In the genomic region with DNA sequence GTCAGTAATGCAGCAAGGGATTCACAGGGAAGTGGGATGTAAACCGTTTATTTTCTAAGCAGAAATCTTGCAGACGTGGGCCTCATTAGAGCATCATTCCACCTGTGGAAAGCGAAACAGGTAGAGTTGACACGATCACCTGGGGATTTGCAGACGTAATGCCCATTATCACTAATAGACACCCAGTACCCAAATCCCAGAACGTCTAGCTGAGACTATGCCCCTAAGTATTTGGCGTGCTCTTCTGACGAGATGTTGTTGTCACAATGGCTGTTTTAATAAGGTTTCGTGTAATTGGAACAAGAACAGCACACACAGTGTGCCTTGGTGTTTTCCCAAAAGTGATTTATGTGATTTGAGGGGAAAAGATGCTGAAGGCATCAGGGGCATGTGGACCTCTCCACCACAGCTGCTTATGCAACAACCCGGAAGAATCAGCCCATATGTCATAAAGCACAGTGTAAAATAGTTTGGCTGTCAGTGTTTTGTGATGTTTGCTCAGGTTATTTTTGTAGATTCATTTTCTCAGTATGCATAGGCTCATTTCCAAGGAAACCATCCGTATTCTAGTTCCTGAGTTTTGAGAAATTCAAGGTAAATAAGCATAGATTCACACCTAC, we compare ENCODE assay signal across 22 mouse cellular contexts. TPM values are rescaled to one million over a fixed set of nuclear protein-coding genes. Genes with fewer than 3 reads are reported as not detected.
A peak's percentile ranks its signal among the peaks of the same experiment; 100 is the strongest.
DNase-seq lines count a peak whose midpoint lies in the region; ATAC-seq lines count a peak whose summit lies in the region.
"Had no signal": no experiment of that assay in that cellular context is flagged by ENCODE, and none has a peak within 500 bp of the region (broad histone marks: within the 10 kb centered on the region; RNA-seq: fewer than 3 reads in every experiment).

No protein-coding gene starts in this region.

- peak; percentile 48; the same call in 1 of the 2 replicates for ATAC-seq in hindbrain, embryonic 16.5 days
- no peak for ATAC-seq in hindbrain, embryonic 13.5 days (ENCODE audit: low FRiP score)
- no peak for ATAC-seq in midbrain, embryonic 11.5 days (ENCODE audit: low FRiP score)
- no peak for ATAC-seq in midbrain, embryonic 13.5 days
- ATAC-seq in inflammation-experienced regulatory T-cells, adult 6 months: no peak
- ATAC-seq: activated CD4-positive, CD25-positive, alpha-beta regulatory T cell, adult 4 months had no signal

- no peaks in the 10 kb centered on the region for H3K9me3 ChIP-seq in hindbrain, embryonic 16.5 days (ENCODE audit: control insufficient read depth, low read length)
- H3K9me3 ChIP-seq in hindbrain, embryonic 13.5 days: no peaks in the 10 kb centered on the region
- no peaks in the 10 kb centered on the region for H3K9me3 ChIP-seq in midbrain, embryonic 11.5 days (ENCODE audit: control insufficient read depth, low read length)
- no peaks in the 10 kb centered on the region for H3K9me3 ChIP-seq in midbrain, embryonic 13.5 days
- H3K9me3 ChIP-seq: forebrain, embryonic 10.5 days; limb, embryonic 13.5 days; neural tube, embryonic 15.5 days had no signal

- no peak overlapping the region for H3K4me2 ChIP-seq in hindbrain, embryonic 16.5 days (ENCODE audit: low read length)
- H3K4me2 ChIP-seq in hindbrain, embryonic 13.5 days: no peak overlapping the region
- H3K4me2 ChIP-seq in midbrain, embryonic 11.5 days: no peak overlapping the region
- no peak overlapping the region for H3K4me2 ChIP-seq in midbrain, embryonic 13.5 days (replicated peaks)
- H3K4me2 ChIP-seq: limb, embryonic 13.5 days; lung, embryonic 14.5 days; neural tube, embryonic 15.5 days had no signal

- 61% methylated on average over 11 of the region's 11 CpGs for WGBS in hindbrain, embryonic 16.5 days
- 74% methylated on average over 11 of the region's 11 CpGs for WGBS in hindbrain, embryonic 13.5 days
- 85% methylated on average over 11 of the region's 11 CpGs for WGBS in midbrain, embryonic 11.5 days
- WGBS in midbrain, embryonic 13.5 days: 75% methylated on average over 11 of the region's 11 CpGs

- no peak overlapping the region for H3K9ac ChIP-seq in hindbrain, embryonic 16.5 days (ENCODE audit: low read depth, low read length)
- no peak overlapping the region for H3K9ac ChIP-seq in hindbrain, embryonic 13.5 days
- H3K9ac ChIP-seq in midbrain, embryonic 11.5 days (ENCODE audit: low read length): no peak overlapping the region
- no peak overlapping the region for H3K9ac ChIP-seq in midbrain, embryonic 13.5 days (replicated peaks)
- H3K9ac ChIP-seq: limb, embryonic 13.5 days; liver, embryonic 14.5 days; lung, embryonic 14.5 days; neural tube, embryonic 15.5 days had no signal

- 0 out of 2 replicates have a peak, but pooled peaks cover 4% of the 10 kb centered on the region for H3K4me1 ChIP-seq in hindbrain, embryonic 16.5 days (ENCODE audit: control insufficient read depth, insufficient read depth, low read depth, low read length)
- H3K4me1 ChIP-seq in hindbrain, embryonic 13.5 days (replicated peaks): peaks cover 14% of the 10 kb centered on the region
- no peaks in the 10 kb centered on the region; the same call in 1 of the 2 replicates for H3K4me1 ChIP-seq in midbrain, embryonic 11.5 days (ENCODE audit: control insufficient read depth, insufficient read depth, low read length)
- H3K4me1 ChIP-seq in midbrain, embryonic 13.5 days (replicated peaks): peaks cover 21% of the 10 kb centered on the region

- H3K36me3 ChIP-seq in hindbrain, embryonic 16.5 days (ENCODE audit: control insufficient read depth, insufficient read depth, low read length): no peaks in the 10 kb centered on the region
- no peaks in the 10 kb centered on the region for H3K36me3 ChIP-seq in hindbrain, embryonic 13.5 days
- no peaks in the 10 kb centered on the region for H3K36me3 ChIP-seq in midbrain, embryonic 11.5 days (ENCODE audit: control insufficient read depth, insufficient read depth, low read length)
- no peaks in the 10 kb centered on the region for H3K36me3 ChIP-seq in midbrain, embryonic 13.5 days
- H3K36me3 ChIP-seq: forebrain, embryonic 10.5 days; limb, embryonic 13.5 days; neural tube, embryonic 15.5 days had no signal

- no peaks in the 10 kb centered on the region for H3K27me3 ChIP-seq in hindbrain, embryonic 16.5 days (replicated peaks; ENCODE audit: control insufficient read depth, insufficient read depth, low read length)
- no peaks in the 10 kb centered on the region for H3K27me3 ChIP-seq in hindbrain, embryonic 13.5 days
- no peaks in the 10 kb centered on the region for H3K27me3 ChIP-seq in midbrain, embryonic 11.5 days (ENCODE audit: control insufficient read depth, insufficient read depth, low read length)
- no peaks in the 10 kb centered on the region for H3K27me3 ChIP-seq in midbrain, embryonic 13.5 days
- H3K27me3 ChIP-seq: limb, embryonic 13.5 days; neural tube, embryonic 15.5 days had no signal

- no peak overlapping the region for H3K27ac ChIP-seq in hindbrain, embryonic 16.5 days (ENCODE audit: low read depth, low read length)
- H3K27ac ChIP-seq in hindbrain, embryonic 13.5 days: no peak overlapping the region
- no peak overlapping the region for H3K27ac ChIP-seq in midbrain, embryonic 11.5 days (ENCODE audit: low read depth, low read length)
- no peak overlapping the region for H3K27ac ChIP-seq in midbrain, embryonic 13.5 days
- H3K27ac ChIP-seq: forebrain, embryonic 10.5 days; gastrocnemius, adult 2 months; left cerebral cortex, adult 2 months; limb, embryonic 13.5 days; liver, embryonic 14.5 days; neural tube, embryonic 15.5 days had no signal

- no peak overlapping the region for H3K4me3 ChIP-seq in hindbrain, embryonic 16.5 days (ENCODE audit: low read length)
- no peak overlapping the region for H3K4me3 ChIP-seq in hindbrain, embryonic 13.5 days
- no peak overlapping the region for H3K4me3 ChIP-seq in midbrain, embryonic 11.5 days (ENCODE audit: low read depth, low read length)
- H3K4me3 ChIP-seq in midbrain, embryonic 13.5 days (replicated peaks): no peak overlapping the region
- H3K4me3 ChIP-seq: forebrain, embryonic 10.5 days; gastrocnemius, adult 2 months; left cerebral cortex, adult 2 months; limb, embryonic 13.5 days; neural tube, embryonic 15.5 days had no signal

- peak; percentile 81 for DNase-seq in midbrain, embryonic 11.5 days (ENCODE audit: low spot score, missing footprints)
- DNase-seq in layer of hippocampus, adult 9-10 months (ENCODE audit: low spot score): peak; percentile 26
- DNase-seq in liver: no peak
- DNase-seq: adrenal gland, adult 8-10 months; cerebellum, adult 8-10 months; gastrocnemius, adult 2 months; kidney, adult 18-20 months; kidney, postnatal 4 days; lung, embryonic 14.5 days; right cerebral cortex, adult 18-20 months; right cerebral cortex, postnatal 4 days; thymus, postnatal 25 days had no signal

RNA-seq across cellular contexts. Expression of gene Nrp1, which starts 40.2 kb away (rescaled TPM):
- polyA plus RNA-seq in hindbrain, embryonic 16.5 days (2015; fragmentation: Nextera tagmentation; extraction: Ambion mirVana): 82.9 and 87.0 TPM in 2 replicates
- polyA plus RNA-seq in hindbrain, embryonic 13.5 days (2015; fragmentation: Nextera tagmentation; extraction: Ambion mirVana): 82.5 and 90.4 TPM in 2 replicates
- 20.3 and 21.4 TPM in 2 replicates for polyA plus RNA-seq in midbrain, embryonic 11.5 days (2014; fragmentation: Nextera tagmentation; extraction: Ambion mirVana)
- polyA plus RNA-seq in midbrain, embryonic 13.5 days (2015; fragmentation: Nextera tagmentation; extraction: Ambion mirVana): 52.5 and 58.9 TPM in 2 replicates
- polyA plus RNA-seq in inflammation-experienced regulatory T-cells, adult 6 months (2017; shearing (Covaris generic)): 100 to 1,000 TPM; 145 to 329 (median 260) TPM
